Mouse (Mus musculus) G1E (cell line): Measurements from ENCODE around the gene Sdhaf3.

Experiments
- CTCF ChIP-seq: IDR thresholded peaks from 2 replicates; pipeline ENCODE4 v1.5.1; 2012; ENCODE audit warnings: low read depth, low read length, inconsistent platforms, mixed read lengths
- GATA1 ChIP-seq: IDR thresholded peaks from 2 replicates; pipeline ENCODE4 v1.6.1; 2012; ENCODE audit warnings: borderline replicate concordance, low read length, inconsistent platforms, mixed read lengths

GRCm38 (mm10) chr6:6942813-6943212, 13.0 kb upstream of the Sdhaf3 start:
- TF ChIP-seq CTCF = no peak
- TF ChIP-seq GATA1 = no peak
